Comparison of ENCODE assay signal across 22 mouse cellular contexts in genomic region chr11:31503239-31503916, GRCm38 (mm10).
A peak's percentile ranks its signal among the peaks of the same experiment; 100 is the strongest.
DNase-seq lines count a peak whose midpoint lies in the region; ATAC-seq and TF ChIP-seq lines count a peak whose summit lies in the region.
"Had no signal": no experiment of that assay in that cellular context is flagged by ENCODE, and none has a peak within 500 bp of the region (broad histone marks: within the 10 kb centered on the region; RNA-seq: fewer than 3 reads in every experiment).

No protein-coding gene starts in this region.

- H3K9me3 ChIP-seq in kidney, postnatal 0 days (replicated peaks; ENCODE audit: low read length), result no peaks in the 10 kb centered on the region
- H3K9me3 ChIP-seq: embryonic facial prominence, embryonic 10.5 days; embryonic facial prominence, embryonic 12.5 days; forebrain, embryonic 13.5 days; forebrain, embryonic 15.5 days; G1E had no signal

- no peak for TF ChIP-seq POLR2A in kidney, adult 2 months (IDR thresholded peaks at IDR 0.05; ENCODE audit: low read depth, low read length)

- H3K27ac ChIP-seq in kidney, adult 2 months (ENCODE audit: insufficient read depth, low read depth, low read length), result no peak overlapping the region
- no peak overlapping the region for H3K27ac ChIP-seq in kidney, postnatal 0 days
- H3K27ac ChIP-seq: embryonic facial prominence, embryonic 10.5 days; embryonic facial prominence, embryonic 12.5 days; forebrain, embryonic 13.5 days; forebrain, embryonic 15.5 days had no signal

- no peak overlapping the region for H3K9ac ChIP-seq in kidney, postnatal 0 days (ENCODE audit: low read depth, low read length)
- H3K9ac ChIP-seq: embryonic facial prominence, embryonic 12.5 days; forebrain, embryonic 13.5 days; forebrain, embryonic 15.5 days had no signal

- H3K4me1 ChIP-seq in kidney, adult 2 months (ENCODE audit: control insufficient read depth, insufficient read depth, low read length), result no peaks in the 10 kb centered on the region; the same call in 1 of the 2 replicates
- no peaks in the 10 kb centered on the region for H3K4me1 ChIP-seq in kidney, postnatal 0 days (replicated peaks; ENCODE audit: insufficient read depth, low read length)
- H3K4me1 ChIP-seq: embryonic facial prominence, embryonic 10.5 days; embryonic facial prominence, embryonic 12.5 days; forebrain, embryonic 13.5 days; forebrain, embryonic 15.5 days had no signal

- H3K36me3 ChIP-seq in kidney, adult 2 months (ENCODE audit: control insufficient read depth, insufficient read depth, low read length), result no peaks in the 10 kb centered on the region
- no peaks in the 10 kb centered on the region for H3K36me3 ChIP-seq in kidney, postnatal 0 days (ENCODE audit: insufficient read depth, low read length)
- H3K36me3 ChIP-seq: embryonic facial prominence, embryonic 10.5 days; embryonic facial prominence, embryonic 12.5 days; forebrain, embryonic 15.5 days; G1E had no signal

- no peak for TF ChIP-seq CTCF in kidney, adult 2 months (conservative IDR thresholded peaks at IDR 0.05; ENCODE audit: insufficient read depth, insufficient read length, low read depth, low read length)
- no peak for TF ChIP-seq CTCF in kidney, postnatal 0 days (IDR thresholded peaks at IDR 0.05; ENCODE audit: low read depth)

- peak; percentile 78 for DNase-seq in heart, adult 11 months
- DNase-seq in heart, postnatal 25 days (ENCODE audit: low spot score), result no peak
- peak; percentile 18 for DNase-seq in kidney, adult 2 months
- no peak for DNase-seq in kidney, postnatal 10 days
- DNase-seq in kidney, postnatal 0 days (ENCODE audit: low spot score), result peak; percentile 16
- DNase-seq in kidney, adult 18-20 months, result no peak
- DNase-seq in NIH3T3 (ENCODE audit: low read depth), result peak; percentile 31
- DNase-seq: adrenal gland, adult 8-10 months; B cell, adult 2 months; cerebellum, adult 11-12 months; cerebellum, adult 2 months; cerebellum, adult 9-10 months; cerebellum, postnatal 10 days; cerebellum, postnatal 25 days had no signal

- H3K4me2 ChIP-seq in kidney, postnatal 0 days (ENCODE audit: low read length), result no peak overlapping the region
- H3K4me2 ChIP-seq: embryonic facial prominence, embryonic 12.5 days; forebrain, embryonic 13.5 days; forebrain, embryonic 15.5 days had no signal

- H3K4me3 ChIP-seq in kidney, adult 2 months (ENCODE audit: insufficient read depth, low read depth, low read length), result no peak overlapping the region
- H3K4me3 ChIP-seq in kidney, postnatal 0 days (replicated peaks; ENCODE audit: low read depth, low read length), result no peak overlapping the region
- H3K4me3 ChIP-seq: embryonic facial prominence, embryonic 10.5 days; embryonic facial prominence, embryonic 12.5 days; forebrain, embryonic 13.5 days; forebrain, embryonic 15.5 days had no signal

- intact Hi-C loops in heart, postnatal 25 days (cut with DNase I), result no loop called here

- WGBS in kidney, adult 2 months, result 59% methylated on average over 5 of the region's 5 CpGs
- 65% methylated on average over 5 of the region's 5 CpGs for WGBS in kidney, postnatal 0 days

- no peak for ATAC-seq in kidney, postnatal 0 days (replicated peaks; ENCODE audit: low FRiP score, low read depth)
- ATAC-seq in inflammation-experienced regulatory T-cells, adult 6 months, result no peak
- ATAC-seq: activated CD4-positive, CD25-positive, alpha-beta regulatory T cell, adult 4 months; CD4-positive, CD25-positive, alpha-beta regulatory T cell, adult 4 months; forebrain, embryonic 13.5 days; forebrain, embryonic 15.5 days had no signal

- no peaks in the 10 kb centered on the region for H3K27me3 ChIP-seq in kidney, adult 2 months (replicated peaks; ENCODE audit: control insufficient read depth, insufficient read depth, low read length)
- H3K27me3 ChIP-seq in kidney, postnatal 0 days (ENCODE audit: insufficient read depth, low read length), result no peaks in the 10 kb centered on the region
- H3K27me3 ChIP-seq: embryonic facial prominence, embryonic 12.5 days; forebrain, embryonic 13.5 days; forebrain, embryonic 15.5 days had no signal

Comparison
In these comparisons a context has a peak if more than half of its experiments do, and no peak if none do; other contexts are left out.
1. DNase-seq: peak in heart, adult 11 months (single experiment), kidney, adult 2 months (single experiment), kidney, postnatal 0 days (single experiment) and NIH3T3 (single experiment); none in heart, postnatal 25 days (single experiment), kidney, postnatal 10 days (single experiment) and kidney, adult 18-20 months (single experiment).